Mouse (Mus musculus): ENCODE results near the gene Psmg4.

Gene Psmg4

DNA sequence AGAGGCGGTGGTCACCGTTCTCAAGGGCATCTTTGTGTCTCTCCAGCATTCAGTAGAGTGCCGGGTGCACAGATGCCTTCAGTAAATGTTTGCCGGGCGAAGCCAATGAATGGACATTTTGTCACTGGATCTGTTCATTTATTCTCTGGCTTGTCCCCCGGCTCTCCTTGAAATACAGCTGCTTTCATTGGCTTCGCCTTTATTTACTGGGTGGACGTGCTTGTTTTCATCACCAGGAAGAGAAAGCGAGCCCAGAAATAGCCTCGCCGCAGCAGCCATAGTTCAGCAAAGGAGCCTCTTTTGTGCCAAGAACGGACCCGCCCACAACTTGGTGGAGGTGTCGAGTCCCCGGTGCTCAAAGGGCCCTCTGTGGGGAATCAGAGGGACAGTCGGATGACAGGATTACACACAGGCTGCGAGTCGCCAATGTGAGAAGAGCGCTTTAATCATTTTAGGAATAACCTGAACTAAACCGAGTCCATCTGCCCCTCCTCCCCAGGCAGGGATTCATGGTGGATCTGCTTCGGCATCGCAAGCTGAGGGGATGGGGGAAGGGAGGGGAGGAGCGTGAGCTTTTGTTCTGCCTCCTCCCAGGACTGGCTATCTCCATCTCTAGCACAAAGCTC, 13.9 kb upstream of the Psmg4 start:
- DNase-seq = peak; percentile 50

DNA sequence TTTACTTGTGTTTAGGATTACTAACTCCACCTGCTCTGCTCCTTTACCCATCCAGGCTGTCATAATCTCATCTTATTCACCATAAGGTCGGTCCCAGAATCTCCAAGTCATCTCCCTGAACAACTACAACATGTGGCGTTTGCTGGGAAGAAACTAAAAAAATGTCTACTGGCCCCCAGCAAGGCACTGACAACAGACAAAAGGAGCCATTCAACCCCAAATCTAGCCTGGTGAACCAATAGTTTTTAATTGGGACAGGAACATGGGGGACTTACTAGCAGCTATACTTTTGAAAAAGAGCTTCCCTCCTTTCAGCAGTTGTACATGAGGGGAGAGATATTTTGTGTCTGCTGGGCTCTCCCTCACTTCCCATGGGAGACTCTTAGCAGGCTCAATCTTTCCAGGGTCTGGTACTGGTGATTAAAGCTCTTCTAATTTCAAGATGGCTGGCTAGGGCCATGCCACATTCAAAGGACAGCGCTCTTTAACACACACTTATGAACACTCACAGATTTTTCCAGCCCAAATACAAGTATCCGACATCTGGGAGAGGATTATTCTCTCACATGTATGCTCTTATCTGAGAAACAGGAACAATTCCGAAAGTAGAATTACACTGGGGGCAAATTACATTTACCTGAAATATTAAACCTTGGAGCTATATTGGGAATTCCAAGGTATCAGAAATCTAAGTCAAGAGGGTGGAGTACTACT, 13.1 kb upstream of the Psmg4 start:
- DNase-seq = no peak

DNA sequence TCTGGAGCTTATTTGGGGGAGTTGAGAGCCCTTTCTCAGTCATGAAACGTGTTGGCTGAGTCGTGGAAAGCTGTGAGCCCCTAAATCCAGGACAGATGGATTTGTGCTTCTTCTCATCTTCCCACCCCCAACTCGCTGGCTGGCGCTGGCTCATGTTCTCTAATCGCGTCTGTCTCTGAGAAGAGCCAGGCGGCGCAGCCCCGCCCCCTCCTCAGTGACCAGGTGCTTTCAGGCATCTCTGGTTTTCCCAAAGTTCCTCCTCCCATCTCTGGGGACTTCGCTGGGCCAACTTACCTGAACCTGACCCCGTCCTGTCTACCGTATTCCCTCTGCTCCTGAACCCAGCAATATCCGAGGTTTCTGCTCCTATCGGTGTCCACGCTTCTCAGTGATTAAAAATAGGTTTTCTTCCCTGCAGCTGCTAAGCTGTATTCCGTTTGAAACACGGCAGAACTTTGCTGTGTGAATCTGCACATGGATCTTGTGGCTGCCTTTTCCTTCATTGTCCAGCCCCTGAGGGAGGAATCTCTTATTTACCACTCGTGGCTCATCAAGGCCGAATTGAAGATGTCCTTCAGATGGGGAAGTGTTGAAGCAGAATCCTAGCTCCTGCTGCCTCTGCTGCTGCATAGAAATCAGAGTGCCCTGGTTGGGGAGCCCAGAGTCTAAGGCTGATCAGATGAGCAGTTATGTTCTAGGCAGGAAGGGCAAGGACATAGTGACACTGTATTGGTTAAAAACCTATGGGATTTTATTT, 12.3 kb upstream of the Psmg4 start:
- DNase-seq = no peak

DNA sequence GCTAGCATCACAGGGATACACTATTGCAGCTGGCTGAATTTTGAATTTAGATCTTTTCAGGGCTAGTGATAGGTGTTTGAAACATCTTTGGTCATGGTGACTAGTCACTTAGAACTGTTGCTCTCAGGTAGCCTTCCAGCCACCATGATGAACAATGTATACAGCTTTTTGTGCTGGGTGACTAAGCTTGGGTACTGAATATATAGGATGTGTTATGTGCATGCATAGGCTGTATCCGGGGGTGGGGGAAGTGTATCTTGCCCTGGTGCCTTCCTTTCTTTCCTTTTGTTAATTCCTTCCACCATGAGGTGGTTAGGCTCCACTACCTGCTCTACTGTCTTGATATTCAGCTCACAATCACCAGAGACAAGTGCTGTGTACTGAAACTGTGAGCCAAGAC, 11.3 kb upstream of the Psmg4 start:
- no peak for DNase-seq

DNA sequence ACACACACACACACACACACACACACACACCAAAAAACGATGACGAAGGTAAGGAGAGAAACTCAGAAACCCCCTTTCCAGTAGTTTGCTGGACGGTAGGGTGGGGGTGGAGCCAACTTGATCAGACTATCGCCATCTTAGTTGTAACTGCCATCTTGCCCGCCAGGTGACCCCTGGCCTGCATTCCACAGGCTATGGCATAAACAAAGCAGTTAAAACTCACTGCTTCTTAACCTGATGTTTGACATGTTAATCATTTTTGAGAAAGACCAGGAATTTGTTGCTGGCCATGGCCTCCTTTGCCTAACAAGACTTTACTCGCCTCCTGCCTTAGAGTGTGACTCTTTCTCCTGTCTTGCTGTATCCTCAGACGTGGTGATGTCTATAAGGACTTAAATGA, 10.1 kb upstream of the Psmg4 start:
- peak; percentile 40 for DNase-seq

DNA sequence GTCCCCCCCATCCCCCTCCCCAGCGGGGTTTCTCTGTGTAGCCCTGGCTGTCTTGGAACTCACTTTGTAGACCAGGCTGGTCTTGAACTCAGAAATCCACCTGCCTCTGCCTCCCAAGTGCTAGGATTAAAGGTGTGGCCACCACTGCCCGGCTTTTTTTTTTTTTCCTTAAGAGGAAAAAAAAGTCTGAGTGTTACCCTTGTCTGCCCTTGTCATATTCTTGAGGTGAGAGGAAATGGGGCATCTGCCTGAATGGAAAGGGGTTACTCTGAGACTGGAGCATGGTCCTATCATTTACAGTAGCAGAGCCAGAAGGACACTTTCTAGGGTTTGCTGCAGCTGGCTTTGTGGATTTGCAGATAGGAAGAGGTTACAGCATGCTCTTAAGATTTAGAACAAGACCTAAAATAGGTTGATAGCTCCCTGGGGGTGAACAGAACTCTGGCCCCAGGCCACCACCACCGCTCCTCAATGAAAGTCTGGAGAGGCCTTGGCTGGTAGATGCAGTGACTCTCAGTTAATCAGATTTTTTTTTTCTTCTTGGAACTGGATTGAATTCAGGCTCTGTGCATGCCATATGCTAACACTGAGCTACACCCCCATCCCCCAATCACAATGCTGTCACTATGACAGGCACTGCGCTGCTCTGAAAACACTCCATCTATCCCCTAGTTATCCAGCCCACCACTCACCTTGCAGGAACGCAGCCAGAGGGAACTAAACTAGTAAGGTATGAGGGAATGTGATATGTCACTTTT, 9.3 kb upstream of the Psmg4 start:
- DNase-seq = no peak

DNA sequence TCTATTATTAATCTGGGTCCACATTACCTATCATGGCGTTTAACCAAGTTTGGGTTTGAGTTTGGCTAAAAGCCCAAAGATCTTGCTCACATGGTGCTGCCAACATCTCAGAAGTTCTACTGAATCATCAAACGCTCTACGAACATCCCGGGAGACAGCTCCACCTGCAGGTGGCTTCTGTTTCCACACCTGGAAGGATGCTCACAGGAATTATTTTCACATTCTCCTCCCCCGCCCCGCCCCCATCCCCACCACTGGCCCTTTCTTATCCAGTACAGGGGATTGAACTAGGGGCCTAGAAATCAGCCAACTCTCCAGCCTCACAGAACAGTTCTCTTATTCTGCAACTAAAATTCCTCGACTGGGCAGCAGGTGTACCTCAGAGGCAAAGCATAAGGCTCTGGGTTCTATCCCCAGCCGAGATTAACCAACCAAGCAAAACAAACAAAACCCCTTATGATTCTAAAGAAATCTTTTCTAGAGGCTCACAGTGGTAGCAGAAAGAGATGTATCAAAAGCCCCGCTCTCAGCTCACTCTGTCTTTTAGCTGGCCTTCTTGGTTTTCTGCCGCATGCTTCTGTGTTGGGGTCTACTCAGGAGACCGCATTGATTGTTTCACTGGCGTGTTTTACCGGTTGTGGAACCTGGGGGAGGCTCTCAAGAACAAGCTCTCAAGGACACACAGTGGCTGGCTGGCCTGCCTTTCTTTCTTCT, 8.4 kb upstream of the Psmg4 start:
- peak; percentile 92 for DNase-seq

DNA sequence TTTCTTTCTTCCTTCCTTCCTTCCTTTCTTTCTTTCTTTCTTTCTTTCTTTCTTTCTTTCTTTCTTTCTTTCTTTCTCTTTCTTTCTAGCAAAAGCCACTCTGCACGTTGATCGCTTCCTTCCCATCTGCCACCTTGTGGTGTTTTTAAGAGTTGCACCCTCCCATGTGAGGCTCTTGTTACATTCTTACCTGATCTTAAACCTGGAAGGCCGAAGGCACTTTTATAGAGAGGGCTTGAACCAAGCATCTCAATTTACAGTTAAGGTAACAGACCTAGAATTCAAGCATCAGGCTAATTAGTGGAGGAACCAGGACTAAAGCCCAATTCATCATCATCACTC, 7.9 kb upstream of the Psmg4 start:
- peak; percentile 81 for DNase-seq

DNA sequence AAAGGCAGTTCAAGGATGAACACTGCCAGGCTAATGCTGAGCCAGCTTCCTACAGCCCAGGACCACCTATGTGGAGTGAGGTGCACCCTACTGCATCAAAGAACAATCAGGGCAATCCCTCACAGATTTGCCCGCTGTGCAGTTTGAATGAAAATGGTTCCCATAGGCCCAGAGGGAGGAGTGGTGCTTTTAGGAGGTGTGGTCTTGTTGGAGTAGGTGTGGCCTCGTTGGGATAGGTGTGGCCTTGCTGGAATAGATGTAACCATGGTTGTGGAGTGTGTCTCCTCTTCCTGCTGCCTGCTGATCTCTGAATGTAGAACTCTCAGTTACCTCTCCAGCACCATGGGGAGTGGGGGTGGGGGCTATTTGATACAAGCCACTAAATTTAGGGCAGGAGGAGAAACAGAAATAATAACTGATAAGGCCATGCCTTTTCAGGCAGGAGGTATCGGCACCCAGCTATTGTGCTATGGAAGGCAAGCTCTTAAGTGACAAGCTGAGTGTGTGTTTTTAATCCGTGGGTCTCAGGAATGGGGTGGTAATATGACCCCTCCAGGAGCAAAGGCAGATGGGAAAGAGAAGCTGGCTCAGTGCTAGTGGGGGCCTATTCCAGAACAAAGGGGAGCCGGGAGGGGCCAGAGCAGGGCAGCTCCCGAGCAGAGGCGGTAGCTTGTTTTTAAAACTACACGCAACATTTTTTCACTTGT, 6.5 kb upstream of the Psmg4 start:
- no peak for DNase-seq

DNA sequence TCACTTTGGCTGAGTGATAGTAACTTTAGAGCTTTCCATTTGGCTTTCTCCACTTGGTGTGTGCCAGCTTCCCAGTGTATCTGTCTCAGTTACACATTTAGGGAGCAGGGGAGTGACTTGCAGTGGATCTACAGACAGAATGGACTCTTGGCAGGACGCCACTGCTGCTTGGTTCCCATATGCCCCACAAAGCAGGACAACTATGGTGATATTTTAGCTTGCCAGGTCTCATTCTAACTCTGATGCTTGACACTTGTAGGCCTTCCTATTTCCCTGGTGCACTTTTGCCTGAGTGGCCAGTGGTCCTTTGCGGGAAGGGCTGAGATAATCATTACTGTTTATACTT, 6.0 kb upstream of the Psmg4 start:
- DNase-seq = no peak

DNA sequence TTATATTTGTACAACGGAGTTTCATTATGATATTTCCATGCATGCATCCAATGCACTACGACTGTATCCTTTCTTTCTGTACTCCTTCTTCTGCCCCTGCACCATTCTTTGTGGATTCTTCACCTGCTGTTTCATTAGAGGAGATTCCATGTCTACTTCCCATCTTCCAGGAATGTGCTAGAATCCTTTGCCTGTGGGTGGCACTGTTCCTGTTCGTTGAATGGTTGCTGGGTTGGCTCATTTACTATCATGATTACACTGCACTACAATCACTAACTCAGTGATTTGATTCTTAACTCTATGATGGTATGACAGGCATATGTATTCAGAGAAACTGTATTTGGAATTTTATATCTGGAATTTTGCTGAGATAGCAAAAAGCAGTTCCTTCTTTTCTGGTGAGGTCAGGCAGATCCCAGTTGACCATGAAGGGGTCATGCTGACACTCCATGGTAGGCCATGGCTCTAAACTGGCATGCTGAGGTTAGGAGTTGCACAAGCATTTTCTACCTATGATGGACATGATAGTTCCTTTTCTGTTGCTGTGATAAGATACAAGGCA, 5.1 kb upstream of the Psmg4 start:
- DNase-seq = no peak

DNA sequence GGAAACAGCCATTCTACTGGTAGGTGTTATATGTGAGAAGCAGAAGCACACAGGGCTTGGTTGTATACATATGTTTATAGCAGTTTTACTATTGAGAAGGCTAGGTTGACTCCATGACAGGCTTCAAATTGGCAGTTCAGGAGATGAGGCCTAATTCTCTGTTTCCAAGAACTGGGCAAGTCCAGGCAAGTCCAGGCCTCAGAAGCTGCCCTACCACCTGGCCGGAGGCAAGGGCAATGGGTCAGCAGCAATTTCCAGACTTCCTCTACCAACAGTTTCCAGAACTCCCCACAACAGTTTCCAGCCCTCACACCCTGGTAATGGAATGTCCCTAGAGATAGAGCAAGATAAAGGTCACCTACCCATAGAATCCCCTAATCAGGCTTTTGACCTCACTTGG, 2.8 kb upstream of the Psmg4 start:
- DNase-seq = no peak

DNA sequence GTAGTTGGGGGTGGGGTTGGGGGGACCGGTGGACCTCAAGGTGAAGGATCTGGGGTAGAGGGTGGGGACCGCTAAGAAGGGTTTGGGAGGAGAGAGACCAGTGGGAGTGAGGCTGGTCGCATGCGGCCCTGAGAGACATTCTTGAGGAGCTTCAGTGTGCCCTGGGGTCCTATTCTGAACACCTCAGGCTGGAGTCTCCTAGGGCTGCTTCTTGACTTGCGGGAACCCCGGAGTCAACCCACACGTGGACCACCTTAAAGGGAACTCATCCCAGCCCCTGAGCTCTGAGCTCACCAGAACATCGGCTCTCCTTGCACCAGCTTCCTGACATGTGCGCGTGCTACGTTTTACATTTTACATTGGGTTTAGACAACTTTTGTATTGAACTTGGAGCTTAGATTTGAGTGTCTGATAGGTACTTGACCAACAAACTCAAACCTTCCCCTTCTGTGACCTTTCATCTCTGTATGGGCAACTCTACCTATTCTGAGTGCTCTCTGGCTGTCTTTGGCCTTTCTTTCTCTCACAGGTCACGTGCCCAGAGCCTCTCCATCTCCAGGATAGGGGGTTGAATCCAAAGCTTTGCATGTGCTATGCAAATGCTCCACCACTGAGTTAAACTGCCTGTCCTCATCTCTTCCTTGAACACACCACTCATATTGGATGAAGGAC, 676 bp downstream of the Psmg4 start:
- no peak for DNase-seq

DNA sequence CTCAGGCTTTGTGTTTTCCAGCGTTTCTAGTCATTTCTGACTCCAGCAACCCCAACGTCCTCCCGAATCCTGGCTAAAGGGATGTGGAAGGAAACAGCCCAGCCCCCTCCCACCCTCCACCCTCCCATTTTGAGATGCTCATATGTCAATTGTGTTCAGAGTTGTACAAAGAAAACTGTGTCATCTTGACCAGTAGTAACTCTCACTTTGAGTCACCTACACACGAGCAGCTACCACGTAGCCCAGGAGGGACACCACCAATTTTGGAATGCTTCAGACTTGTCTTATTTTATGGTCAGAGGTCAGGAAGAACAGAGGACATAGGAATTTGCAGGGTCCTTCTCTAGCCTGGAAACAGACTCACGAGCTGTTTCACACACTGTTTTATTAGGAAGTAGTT, 11.3 kb downstream of the Psmg4 start:
- no peak for DNase-seq

DNA sequence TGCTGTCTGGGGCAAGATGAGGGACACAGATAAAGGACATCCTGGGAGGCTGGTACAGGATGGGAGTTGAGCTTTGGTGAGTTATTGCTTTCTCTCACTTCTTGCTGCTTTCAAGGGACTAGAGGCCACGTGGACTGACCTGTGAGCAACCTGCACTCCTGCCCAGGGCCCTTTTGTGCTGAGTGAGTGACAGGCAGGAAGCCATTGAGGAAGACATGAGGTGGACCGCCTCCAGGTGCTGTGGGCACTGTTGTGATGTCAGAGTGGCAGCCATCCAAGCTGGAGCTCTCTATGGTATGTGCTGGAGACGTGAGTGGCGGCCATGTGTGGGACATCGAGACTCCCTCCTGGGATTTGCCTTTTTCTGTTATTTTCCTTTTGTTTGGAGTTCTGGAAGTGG, 18.9 kb downstream of the Psmg4 start:
- DNase-seq = no peak

DNA sequence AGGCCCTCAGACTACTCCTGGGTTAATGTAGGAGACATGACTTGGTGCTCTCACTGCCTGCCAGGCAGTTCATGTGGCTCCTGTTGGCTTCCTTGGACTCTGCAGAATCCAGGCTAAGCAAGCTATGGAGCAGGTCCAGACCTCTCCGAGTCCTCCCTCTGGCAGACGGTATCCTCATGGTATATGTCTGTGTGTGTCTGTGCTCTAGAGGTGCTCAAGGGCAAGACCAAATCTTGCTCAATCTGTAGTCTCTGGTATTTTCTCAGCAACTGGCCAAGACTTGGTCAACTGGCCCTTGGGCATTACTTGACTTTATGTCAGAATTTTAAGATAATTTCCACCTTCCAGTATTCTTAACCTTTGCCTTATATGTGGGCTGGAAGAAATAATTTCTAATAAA, 22.6 kb downstream of the Psmg4 start:
- DNase-seq = no peak

DNA sequence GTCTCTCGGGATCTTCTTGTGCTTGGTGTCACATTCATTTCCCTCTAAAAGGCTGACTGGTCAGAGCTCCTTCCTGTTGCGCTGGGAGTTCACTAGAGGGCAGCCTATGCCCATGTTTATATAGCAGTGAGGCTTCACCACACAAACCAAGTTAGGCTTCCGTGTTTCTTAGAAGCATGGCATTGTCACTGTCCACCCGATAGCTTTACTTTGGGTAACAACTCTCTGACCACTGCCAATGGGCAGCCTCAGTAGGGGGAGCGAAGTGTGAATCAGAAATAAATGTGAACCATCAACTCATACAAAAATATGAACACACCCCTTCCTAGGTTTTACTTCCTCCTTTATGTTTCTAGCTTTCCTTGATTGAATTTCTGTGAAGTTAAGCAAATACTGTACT, 24.8 kb downstream of the Psmg4 start:
- peak; percentile 84 for DNase-seq

DNA sequence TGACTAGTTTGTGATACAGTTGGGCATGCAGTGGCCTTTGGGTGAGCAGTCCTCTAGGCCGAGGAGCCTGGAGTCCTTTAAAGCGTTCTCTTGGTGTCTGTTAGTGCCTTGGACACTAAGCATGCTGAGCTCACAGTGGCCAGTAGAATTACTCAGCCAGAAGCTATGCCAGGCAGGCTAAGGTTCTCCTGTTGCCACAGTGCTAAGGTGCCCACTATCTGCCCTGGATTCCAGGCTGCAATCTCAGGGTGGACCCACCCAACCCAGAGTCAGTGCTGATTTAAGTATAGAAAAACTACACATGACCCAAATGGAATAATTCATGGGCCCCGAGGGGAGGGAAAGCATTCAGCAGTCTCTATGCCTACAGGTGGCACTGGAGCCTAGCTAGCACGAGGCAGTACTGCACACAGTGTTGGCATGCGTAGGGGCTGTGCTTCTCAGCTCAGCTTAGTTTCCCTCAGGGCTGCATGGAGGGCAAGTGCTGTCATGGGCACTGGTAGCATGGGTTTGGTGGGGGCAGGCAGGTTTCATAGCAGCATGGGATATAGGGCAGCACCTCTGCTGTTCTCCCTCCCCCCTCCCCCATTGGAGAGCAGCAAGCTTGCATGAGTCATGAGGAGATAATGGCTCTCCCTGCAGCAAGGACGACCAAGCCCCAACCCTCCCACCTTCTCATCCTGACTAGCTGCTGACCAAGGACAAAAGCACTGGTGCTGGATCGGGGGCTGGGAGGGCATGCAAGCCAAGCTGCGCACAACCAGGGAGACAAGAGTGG, 29.8 kb downstream of the Psmg4 start:
- DNase-seq = peak; percentile 36

DNA sequence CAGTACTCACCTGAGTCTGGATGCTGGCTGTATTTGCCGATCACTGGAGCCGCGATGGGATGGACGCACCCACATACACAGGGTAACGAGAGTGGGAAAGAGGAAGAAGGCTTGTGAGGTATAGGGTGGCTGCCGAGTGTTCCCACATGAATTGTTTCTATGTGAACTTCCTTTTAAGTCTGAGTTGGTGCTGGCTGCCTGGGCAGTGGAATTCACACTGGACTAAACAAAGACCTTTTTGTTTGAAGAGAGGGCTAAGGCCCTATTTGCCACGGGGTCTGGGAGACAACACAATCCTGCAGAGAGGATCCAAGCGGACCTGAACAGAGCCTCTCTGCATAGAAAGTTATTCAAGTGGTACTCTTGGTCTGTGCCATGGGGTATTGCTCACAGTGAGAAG, 30.6 kb downstream of the Psmg4 start:
- no peak for DNase-seq

DNA sequence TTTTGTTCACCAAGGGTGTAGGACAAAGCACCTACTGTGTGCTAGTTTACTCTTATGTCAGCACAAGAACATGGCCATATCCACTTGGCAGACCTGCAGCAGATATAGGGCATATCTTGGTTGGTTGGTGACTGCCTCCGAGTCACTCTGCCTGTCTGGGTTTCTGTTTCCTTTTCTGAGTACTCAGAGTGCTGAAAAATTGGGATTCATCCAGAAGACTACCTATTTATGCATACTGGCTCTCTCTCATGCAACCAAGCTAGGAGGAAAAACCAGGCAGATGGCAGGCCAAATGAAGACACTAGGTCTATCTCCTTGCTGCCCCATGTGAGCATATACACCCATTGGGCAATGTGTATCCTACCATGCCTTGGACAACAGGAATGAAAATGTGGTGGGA, 32.9 kb downstream of the Psmg4 start:
- no peak for DNase-seq

DNA sequence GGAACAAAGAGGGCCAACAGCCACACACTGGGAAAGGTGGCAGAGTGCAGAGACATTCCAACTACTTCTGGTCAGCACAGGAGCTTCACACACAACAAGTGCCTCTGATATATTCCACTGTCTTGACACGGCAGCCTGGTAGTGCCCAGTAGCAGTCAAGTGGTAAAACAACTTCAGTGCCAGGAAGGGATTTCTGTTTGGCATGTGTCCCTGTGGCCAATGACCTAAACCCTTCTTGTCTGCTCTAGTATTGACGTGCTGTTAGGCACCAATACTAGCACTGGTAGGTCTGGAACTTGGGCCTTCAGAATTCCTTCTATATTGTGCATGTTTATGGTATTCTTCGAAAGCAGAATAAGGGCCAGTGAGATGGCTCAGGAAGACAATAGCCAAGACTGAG, 42.5 kb downstream of the Psmg4 start:
- peak; percentile 40 for DNase-seq

All from kidney, adult 9 months (tissue).